Mouse (Mus musculus): ENCODE measurements around the gene Rnaseh2a. TPM values are rescaled to one million over a fixed set of nuclear protein-coding genes. Genes with fewer than 3 reads are reported as not detected.
A peak's percentile ranks its signal among the peaks of the same experiment; 100 is the strongest.

Gene Rnaseh2a
- total RNA-seq (2022): 10 to 100 TPM; 41.9 to 61.3 (median 55.0) TPM

DNA sequence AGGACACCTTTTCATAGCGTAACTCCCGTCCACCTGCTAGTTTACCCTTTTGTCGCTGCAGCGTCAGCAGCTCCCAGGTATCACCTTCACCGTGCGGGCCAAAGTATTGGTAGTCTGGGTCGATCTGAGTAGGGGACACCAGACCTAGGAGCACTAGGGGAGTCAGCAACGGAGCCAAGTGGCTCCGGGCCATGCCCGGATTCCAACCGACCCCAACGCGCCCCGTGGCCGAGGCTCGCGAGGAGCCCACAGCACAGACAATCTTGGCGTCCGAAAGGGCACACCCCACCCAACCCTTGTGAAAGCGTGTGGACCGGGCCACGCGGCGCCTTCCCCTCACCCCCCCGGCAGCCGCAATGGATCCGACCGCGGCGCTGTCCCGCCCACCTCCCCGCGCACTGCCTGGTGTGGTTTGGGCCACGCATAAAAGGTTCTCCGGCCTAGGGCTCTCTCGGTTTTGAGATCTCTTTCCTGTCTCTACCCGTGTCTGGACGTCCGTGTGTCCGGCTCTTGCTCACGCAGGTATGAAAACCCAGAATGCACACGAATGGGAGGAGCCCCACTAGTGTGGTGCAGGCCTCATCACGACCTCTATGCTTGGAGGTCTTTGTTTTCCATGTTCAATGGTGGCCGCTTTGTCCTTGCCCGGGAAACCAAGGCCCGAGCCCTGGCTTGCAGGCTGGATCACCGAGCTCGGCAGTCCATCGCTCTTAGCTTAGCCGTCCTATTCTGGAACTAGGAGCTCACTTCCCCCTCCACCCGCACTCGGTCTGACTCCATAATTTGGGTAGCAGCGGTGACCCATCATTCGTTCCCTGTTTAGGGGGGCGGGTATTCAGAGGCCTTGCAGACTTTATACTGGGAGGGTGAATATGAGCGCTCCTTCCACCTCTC, at the start of gene Rnaseh2a, which contains the start of the genes Gm49661 and Prdx2:
Gene Rnaseh2a (minus strand): TSS at position 527 of the 894 bp plus-strand sequence.
Gene Gm49661 (minus strand): TSS at position 193 of the 894 bp plus-strand sequence.
Gene Prdx2 (plus strand): TSS at position 347 of the 894 bp plus-strand sequence.
- DNase-seq (ENCODE audit: low spot score): peak; percentile 75

DNA sequence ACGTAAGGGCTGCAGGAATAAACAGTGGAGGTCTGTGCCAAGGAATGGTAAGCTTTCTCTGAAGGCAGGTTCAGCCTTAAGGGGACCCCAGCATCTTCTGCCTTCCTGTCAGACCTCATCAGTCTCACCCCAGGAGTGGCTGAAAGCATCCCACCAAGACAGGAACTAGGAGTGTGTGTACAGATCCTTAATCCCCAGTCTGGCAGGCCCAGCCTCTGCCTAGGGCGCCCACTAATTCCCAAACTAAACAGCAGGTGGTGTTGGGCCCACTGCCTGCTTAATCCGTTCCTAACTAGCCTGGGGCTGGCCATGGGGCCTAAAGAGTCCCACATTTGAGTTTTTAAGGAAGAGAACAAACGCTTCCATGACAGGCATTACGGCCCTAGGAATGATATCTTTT, 47.6 kb upstream of the Rnaseh2a start:
- DNase-seq (ENCODE audit: low spot score): no peak

DNA sequence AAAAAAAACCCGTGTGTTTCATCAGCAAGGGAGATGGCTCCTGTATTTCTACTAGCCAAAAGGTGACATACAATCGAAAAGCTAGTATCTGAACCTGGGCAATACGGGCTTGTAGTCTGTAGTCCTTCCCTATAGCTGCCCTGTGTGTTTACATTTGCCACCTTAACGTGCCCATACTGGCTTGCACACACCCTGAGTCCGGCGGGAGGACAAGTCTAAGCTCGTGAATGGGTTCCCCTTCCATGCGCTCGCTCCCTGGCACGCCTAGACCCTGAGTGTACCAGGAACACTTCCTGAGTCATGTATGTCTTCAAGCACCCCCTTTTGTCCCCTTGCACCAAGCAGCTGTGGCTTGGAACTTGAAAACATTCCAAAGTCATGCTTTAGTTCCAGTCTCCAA, 47.2 kb upstream of the Rnaseh2a start:
- no peak for DNase-seq (ENCODE audit: low spot score)

DNA sequence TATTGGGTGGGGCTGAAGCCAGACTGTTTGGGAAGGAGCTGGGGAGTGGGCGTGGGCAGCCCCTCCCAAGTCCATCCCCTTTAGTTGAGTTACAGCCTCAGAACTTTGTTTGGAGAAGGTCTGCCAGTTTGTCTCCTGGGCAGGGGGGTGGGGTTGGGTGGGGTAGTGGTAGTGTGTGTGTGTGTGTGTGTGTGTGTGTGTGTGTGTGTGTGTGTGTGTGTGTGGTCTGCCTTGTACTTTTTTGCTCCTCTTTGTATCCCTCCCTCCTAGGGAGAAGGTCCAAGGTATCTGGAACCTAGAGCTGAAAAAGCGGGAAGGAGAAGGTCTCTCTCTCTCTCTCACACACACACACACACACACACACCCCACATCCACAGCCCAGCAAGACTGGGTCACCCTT, 44.9 kb upstream of the Rnaseh2a start, which contains the start of gene Best2:
Gene Best2 (minus strand): TSS at position 101 of the 400 bp plus-strand sequence.
- no peak for DNase-seq (ENCODE audit: low spot score)

DNA sequence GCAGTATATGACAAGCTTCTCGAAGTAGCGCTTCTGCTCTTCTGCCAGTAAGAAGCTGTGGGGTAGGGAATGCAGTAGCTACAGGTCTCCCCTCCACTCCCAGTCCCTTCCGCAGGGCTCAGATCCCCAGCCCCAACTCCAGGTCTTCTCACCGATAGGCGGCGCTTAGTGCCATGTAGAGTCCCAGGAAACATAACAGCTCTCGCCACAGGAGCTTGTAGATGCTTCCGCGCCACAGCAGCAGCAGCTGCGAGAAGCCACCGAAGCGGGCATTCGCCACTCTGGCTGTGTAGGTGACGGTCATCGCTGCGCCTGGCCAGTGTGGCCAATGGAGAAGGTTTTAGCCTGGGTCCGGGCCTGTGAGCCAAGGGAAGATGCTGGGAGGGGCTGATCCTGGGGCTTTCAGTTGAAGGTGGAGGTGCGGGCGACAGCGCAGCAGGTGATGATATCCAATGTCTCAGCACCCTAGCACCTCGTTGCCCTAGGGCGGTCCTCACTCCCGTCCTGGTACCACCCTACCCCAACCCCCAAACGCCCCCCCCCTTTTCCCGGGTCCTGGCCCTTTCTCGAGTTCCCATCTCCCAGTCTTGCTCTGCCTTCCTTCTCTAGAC, 43.8 kb upstream of the Rnaseh2a start:
- DNase-seq (ENCODE audit: low spot score): no peak

DNA sequence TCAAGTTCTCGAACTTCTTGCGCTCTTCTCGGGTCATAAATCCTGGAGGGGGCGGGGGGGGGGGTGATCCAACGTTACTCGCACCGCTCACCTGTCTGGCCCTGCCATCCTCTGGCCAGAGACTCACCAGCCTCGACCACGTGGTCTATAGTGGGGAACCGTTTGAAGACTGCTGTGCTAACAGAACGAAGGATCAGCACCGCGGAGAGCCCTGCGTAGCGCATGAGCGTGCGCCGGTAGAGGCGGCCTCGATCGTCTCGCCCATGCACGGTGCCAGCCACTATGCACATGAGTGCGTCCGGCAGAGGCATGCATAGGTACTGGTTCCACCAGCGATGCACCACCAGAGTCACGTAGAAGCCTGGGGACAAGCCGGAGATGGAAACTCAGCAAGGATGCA, 41.7 kb upstream of the Rnaseh2a start:
- no peak for DNase-seq (ENCODE audit: low spot score)

DNA sequence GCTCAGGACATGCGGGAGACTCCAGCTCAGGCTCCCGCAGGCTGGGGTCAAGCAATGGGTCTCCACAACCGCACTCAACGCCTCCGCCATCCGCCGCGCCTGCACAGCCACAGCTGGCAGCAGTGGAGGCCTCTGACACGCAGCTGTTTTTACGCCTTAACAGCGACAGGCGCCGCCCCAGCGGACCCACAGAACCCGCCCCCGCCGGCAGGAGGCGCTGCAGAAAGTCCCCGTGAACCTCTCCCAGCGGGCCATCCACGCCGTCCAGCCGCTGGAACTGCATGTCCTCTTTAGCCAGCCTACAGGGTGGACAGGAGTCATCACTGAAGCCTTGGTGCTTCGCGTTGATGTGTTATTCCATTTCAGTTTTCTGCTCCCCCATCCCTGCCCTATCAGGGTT, 38.1 kb upstream of the Rnaseh2a start:
- DNase-seq (ENCODE audit: low spot score): no peak

DNA sequence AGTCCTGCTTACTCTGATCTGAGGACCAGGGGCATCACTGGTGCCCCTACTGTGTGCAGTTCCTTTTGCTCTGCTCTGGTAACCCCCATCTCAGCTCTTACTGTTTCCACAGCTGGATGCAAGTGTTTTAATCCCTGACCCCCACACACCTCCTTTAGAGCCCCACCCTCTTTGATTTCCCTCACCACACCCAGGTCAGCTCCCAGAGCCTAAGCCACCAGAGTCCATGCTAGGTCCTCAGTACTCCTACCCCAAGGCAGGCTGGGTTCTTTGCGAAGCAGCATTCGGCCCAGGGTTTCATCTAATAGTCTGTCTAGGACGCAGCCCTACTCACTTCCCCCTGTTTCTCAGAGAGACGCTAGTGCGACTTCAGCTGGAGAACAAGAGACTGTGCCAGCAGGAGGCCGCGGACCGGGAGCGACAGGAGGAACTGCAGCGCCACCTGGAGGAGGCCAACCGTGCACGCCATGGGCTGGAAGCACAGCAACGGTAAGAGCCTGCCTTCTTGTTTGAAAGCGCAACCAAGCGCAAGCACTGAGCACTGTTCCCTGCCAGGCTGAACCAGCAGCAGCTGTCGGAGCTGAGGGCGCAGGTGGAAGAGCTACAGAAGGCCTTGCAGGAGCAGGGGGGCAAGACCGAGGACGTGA, 28.2 kb upstream of the Rnaseh2a start:
- peak; percentile 87 for DNase-seq (ENCODE audit: low spot score)

DNA sequence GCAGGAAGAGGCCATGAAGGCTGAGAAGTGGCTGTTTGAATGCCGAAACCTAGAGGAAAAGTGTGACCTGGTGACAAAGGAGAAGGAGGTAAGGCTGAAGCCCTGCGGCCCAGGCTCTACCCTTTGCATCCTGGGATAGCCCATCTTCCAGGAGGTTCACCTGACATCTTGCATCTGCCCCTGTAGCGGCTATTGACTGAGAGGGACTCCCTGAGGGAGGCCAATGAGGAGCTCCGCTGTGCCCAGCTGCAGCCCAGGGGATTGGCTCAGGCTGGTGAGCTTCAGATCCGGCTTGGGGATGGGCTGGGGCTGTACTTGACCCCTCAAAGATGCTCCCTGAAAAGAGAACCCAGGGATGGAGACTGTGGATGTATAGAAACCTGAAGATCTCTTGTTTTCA, 27.4 kb upstream of the Rnaseh2a start:
- DNase-seq (ENCODE audit: low spot score): no peak

DNA sequence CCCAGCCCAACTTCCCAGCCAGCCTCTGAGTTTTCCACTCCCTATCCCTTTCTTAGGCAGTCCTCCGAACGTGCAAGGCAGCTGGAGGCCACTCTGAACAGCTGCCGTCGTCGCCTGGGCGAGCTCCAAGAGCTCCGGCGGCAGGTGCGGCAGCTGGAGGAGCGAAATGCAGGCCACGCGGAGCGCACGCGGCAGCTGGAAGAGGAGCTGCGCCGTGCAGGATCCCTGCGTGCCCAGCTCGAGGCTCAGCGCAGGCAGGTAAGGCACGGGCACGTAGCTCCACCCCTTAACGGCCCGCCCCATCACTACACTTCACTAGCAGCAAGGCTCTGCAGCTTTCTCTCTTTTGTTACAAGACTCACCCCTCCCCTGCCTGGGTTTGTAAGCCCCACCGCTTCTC, 26.1 kb upstream of the Rnaseh2a start:
- DNase-seq (ENCODE audit: low spot score): no peak

DNA sequence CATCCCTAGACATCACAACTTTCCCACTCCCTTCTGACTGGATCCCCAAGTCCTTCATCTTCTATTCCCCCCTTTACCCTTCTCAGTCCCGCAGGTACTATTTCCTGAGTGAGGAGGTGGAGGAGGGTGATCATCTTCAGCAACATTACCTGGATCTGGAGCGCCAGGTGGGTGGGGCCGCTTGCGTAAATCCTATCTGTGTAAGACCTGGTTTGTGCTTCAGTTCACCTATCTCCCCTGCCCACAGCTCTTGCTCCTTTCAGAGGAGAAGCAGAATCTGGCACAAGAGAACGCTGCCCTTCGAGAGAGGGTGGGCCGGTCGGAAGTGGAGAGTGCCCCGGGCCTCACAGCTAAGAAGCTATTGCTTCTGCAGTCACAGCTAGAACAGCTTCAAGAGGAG, 24.8 kb upstream of the Rnaseh2a start:
- no peak for DNase-seq (ENCODE audit: low spot score)

DNA sequence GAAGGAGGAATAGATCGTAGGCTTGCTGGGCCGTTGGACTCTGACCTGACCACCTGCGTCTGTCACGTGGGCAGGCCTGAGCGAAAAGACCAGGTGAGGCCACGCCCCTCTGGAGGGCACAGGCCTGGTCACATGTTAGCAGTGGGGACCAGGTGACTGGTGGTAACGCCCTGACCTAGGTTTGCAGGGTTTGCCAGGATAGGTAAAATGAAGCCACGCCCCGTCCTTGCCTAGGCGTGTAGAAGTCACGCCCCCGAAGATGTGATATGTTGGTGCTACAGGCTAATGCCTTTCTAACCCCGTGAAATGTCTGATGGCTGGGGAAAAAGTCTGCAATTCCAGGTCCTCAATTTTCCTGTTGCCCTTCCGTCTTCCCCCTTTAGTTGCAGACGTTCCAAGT, 21.3 kb upstream of the Rnaseh2a start:
- DNase-seq (ENCODE audit: low spot score): no peak

DNA sequence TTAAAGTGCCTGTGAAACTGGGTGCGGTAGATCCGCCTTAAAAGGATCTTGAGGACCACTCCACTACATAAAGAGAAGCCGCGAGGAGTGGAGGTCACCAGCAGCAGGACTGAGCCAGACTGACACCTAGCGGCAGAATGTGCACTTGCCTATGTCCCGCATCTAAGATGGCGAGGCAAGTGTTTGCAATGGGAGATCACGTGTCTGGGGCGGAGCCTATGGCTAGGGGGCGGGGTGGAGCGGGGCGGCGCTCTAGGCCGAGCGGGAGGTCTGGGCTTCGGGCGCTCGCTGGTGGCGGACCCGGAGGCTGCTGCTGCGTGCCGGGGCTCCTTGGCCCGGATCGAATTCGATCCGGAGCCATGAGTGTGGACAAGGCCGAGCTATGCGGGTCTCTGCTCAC, 20.8 kb upstream of the Rnaseh2a start, which contains the start of gene Hook2:
Gene Hook2 (plus strand): TSS at position 255 of the 400 bp plus-strand sequence.
- DNase-seq (ENCODE audit: low spot score): peak; percentile 97

DNA sequence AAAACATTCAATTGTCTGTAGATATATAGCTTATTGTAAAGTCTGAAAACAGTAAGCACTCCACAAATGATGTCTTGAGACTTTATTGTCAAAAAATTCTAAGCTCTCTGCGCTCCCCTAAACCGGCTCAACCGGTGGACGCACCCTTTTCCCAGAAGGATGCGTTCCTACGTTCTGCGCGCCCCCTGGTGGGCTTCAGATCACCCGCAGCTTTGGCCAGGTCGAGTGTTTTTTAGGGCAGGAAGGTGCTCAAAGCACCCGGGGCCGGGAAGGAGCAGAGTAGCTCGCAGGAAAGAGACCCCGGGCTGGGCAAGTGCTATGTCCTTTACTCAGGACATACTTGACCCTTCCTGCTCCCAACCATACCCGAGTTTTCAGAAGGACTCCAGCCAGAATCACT, 20.2 kb upstream of the Rnaseh2a start:
- peak; percentile 96 for DNase-seq (ENCODE audit: low spot score)

DNA sequence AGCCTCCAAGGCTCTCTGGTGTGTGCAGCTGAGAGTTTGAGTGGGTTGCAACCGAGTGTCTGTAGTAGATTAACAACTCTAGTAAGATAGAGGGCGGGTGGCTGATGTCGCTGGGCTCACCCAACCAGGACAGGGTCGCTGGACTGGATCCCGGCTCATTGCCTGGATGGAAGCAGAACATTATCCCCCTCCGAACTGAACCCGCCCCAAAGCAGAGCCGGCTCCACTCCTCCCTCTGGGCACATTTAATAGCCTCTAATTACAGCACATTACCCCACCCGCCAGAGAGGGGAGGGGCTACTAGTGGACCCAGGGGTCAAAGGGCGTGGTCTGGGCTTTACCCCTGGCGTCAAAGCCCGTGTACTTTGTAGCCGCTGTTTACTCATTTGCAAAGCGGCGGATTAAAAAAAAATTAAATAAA, 19.8 kb upstream of the Rnaseh2a start:
- DNase-seq (ENCODE audit: low spot score): peak; percentile 70

DNA sequence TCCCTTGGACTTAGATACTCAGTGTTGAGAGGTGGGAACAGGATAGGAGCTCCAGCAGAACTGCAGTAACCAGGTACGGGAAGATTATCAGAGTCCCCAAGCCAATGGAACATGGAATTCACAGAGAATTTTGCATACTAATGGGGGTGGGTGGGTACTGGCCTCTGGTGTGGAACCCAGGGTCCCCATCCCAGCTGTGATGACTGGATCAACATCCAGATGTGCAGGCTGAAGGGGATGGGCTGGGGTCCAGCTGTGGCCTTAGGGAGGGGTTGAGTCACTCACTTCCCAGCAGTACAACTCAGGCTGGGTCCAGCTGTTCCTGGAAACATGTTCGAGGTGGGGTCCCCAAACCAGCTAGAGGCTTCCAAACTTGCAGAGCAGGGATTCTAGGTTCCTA, 18.3 kb upstream of the Rnaseh2a start:
- no peak for DNase-seq (ENCODE audit: low spot score)

DNA sequence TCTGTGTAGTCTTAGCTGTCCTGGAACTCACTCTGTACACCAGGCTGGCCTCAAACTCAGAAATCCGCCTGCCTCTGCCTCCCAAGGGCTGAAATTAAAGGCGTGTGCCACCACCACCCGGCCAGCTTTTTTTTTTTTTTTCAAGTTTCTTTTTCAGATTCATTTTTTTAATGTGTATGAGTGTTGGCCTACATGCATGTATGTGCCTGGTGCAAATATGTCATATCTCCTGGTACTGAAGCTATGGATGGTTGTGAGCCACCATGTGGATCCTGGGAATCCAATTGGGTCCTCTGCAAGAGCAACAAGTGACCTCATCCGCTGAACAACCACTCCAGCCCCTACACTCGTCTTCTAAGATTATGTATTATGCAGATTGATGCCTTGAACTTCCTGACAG, 17.8 kb upstream of the Rnaseh2a start:
- no peak for DNase-seq (ENCODE audit: low spot score)

DNA sequence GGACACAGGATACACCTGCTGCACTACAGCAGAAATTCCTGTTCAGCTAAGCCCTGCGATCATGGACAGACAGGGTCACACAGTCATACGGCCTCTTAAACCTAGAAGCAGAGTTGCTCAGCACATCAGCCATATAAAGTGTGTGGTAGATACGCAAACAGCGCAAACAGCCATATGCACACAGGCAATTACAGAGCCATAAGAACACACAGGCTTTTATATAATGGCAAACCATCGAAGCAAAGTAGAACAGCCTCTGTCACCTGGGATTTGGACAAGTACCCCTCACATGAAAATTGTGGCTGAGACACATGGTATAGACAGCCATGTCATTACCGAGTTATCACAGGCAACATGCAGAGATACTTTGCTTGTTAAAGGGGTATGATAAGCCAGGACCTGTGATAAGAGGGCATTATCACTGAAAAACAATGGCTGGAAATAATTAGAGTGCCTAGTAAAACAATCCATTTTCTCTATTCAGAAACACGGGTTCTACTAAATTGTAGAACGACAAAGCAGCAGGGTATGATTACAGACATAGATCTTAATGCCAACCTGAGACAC, 16.9 kb upstream of the Rnaseh2a start:
- no peak for DNase-seq (ENCODE audit: low spot score)

DNA sequence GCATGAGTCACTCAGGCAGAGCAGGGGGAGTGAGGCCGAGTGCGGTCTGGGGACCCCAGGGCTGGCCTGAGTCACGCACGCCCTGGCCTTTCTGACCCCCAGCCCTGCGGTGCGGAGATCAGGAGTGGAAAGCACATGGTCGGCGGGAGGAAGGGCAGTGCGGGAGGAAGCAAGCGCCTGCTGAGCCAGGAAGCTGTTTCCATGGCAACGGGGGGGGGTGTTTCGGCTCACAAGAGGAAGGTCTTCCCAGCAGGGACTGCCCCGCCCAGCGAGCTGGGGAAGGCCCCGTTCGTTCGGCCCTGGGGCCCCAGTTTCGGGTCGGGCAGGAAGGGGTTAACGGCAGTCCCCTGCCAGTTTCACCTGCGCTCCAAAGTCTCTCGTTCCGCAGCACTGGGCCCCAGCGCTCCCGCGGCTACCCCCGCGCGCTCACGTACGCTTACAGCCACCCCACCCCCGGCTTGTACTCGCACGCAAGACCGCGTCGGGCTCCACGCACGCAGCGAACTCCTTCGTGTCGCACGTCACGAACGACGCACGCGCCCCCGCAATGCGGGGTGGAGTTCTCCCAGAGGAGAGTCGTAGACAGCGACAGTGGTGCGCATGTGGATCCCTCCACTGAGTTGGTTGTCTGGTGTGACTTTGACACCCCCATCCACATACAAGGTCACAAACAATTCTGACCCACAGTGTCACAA, 16.3 kb upstream of the Rnaseh2a start:
- DNase-seq (ENCODE audit: low spot score): peak; percentile 89

DNA sequence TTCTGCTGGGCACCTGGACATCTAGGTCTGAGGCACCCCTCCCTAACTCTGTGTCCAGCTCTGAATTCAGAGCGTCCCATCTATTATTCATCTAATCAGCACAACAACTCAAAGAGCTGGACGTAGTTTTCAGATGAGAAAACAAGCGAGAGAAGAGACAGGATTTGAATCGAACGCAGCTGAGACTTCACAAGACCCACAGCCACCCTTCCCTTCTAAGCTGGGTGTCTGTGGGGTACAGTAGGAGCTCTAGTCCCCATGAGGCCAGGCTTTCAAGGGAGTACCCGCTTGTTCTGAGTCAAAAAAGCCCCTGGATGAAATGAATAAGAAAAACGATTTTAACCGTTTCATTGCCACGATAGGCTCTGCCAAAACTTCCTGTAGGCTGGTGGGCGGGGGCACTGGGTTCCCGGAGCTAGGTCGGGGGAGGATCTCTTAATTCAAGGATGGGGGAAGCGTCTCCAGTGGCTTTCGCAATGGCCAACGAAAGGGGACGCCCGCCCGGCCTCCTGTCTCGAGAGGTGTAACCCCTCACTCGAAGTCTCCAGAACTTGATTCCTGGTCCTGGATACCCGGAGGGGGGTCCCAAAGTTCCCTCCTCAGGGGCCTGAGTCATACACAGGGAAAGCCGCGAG, 15.6 kb upstream of the Rnaseh2a start:
- DNase-seq (ENCODE audit: low spot score): no peak
